8 mouse cellular contexts compared by ENCODE assay signal in the genomic region with DNA sequence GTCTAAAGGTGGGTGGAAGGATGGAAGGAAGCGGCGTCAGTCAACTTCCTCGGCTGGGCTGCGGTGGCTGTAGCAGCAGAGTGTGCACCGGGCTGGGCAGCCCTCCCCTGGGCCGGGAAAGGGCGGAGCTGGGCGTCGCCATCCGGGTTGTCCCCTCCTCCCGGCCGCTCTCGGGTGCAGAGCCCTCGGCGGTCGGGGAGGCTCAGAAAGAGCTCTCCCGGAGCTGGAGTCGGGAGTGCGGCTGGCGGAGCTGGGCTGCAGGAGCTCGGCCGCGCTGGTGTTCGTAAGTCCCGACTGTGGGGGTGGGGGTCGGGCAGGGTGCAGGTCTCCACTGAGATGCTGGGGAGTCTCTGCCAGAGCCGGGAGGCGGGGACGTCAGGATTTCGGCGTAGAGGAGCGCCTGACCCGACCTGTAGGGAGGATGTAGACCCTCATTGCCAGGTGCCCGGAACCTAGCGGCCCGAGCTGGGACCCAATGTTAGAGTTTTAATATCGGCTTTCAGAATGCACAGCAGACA. TPM values are rescaled to one million over a fixed set of nuclear protein-coding genes. Genes with fewer than 3 reads are reported as not detected.
DNase-seq lines count a peak whose midpoint lies in the region; ATAC-seq and TF ChIP-seq lines count a peak whose summit lies in the region.

A gene (plus strand): TSS at position 203 of the 518 bp plus-strand sequence.

- H3K27ac ChIP-seq in brown adipose tissue, adult 24 weeks (replicated peaks; ENCODE audit: low read depth, low read length) = no peak within 1 kb of the TSS
- H3K27ac ChIP-seq in forebrain, embryonic 12.5 days = peak within 1 kb of the TSS; percentile 81
- 0 out of 2 replicates have a peak within 1 kb of the TSS, but pooled peaks have one; percentile 5 for H3K27ac ChIP-seq in heart, postnatal 0 days (ENCODE audit: low read depth)
- no peak within 1 kb of the TSS for H3K27ac ChIP-seq in liver, embryonic 14.5 days
- H3K27ac ChIP-seq in stomach, embryonic 15.5 days = peak within 1 kb of the TSS; percentile 81

- DNase-seq in CD4-positive, CD25-positive, alpha-beta regulatory T cell, adult 2 months (ENCODE audit: low read depth, low spot score) = peak; percentile 85
- DNase-seq in heart, postnatal 0 days (ENCODE audit: low spot score) = peak; percentile 73
- peak; percentile 86 to 91 for DNase-seq in kidney, postnatal 36 days
- DNase-seq in liver, embryonic 14.5 days (ENCODE audit: low read depth in 3 of 3, low spot score in 3 of 3) = peak; percentile 36 to 48 (median 44)
- DNase-seq in neural tube, embryonic 10.5 days (ENCODE audit: extremely low spot score, low spot score) = peak; percentile 82

- peak; percentile 98 for ATAC-seq in forebrain, embryonic 12.5 days (ENCODE audit: low FRiP score)
- ATAC-seq in heart, postnatal 0 days (ENCODE audit: insufficient read depth, low read depth) = peak; percentile 94
- peak; percentile 95 for ATAC-seq in liver, embryonic 14.5 days (ENCODE audit: insufficient read depth)
- ATAC-seq in stomach, embryonic 15.5 days (ENCODE audit: insufficient read depth, low FRiP score, low read depth) = peak; percentile 97

- H3K4me3 ChIP-seq in brown adipose tissue, adult 24 weeks (ENCODE audit: insufficient read depth, low read depth, low read length) = peak within 1 kb of the TSS; percentile 77
- peak within 1 kb of the TSS; percentile 68 for H3K4me3 ChIP-seq in forebrain, embryonic 12.5 days (replicated peaks)
- peak within 1 kb of the TSS; percentile 67 for H3K4me3 ChIP-seq in heart, postnatal 0 days (ENCODE audit: low read depth, low read length)
- peak within 1 kb of the TSS; percentile 55 to 63 for H3K4me3 ChIP-seq in liver, embryonic 14.5 days (ENCODE audit: insufficient read depth in 1 of 2, low read depth in 2 of 2, low read length in 2 of 2)
- peak within 1 kb of the TSS; percentile 73 for H3K4me3 ChIP-seq in stomach, embryonic 15.5 days (replicated peaks)

- no peaks in the 10 kb centered on the region for H3K9me3 ChIP-seq in forebrain, embryonic 12.5 days
- H3K9me3 ChIP-seq in heart, postnatal 0 days (replicated peaks; ENCODE audit: control insufficient read depth, low read length) = no peaks in the 10 kb centered on the region
- H3K9me3 ChIP-seq in liver, embryonic 14.5 days (ENCODE audit: control insufficient read depth, low read length) = no peaks in the 10 kb centered on the region
- no peaks in the 10 kb centered on the region for H3K9me3 ChIP-seq in stomach, embryonic 15.5 days

- no peaks in the 10 kb centered on the region for H3K36me3 ChIP-seq in forebrain, embryonic 12.5 days (replicated peaks)
- no peaks in the 10 kb centered on the region for H3K36me3 ChIP-seq in heart, postnatal 0 days (replicated peaks; ENCODE audit: control insufficient read depth, insufficient read depth, low read length)
- no peaks in the 10 kb centered on the region for H3K36me3 ChIP-seq in liver, embryonic 14.5 days (replicated peaks; ENCODE audit: control insufficient read depth, insufficient read depth, low read depth)
- no peaks in the 10 kb centered on the region for H3K36me3 ChIP-seq in stomach, embryonic 15.5 days

- H3K27me3 ChIP-seq in forebrain, embryonic 12.5 days = no peaks in the 10 kb centered on the region
- no peaks in the 10 kb centered on the region for H3K27me3 ChIP-seq in heart, postnatal 0 days (ENCODE audit: control insufficient read depth, insufficient read depth, low read length)
- H3K27me3 ChIP-seq in liver, embryonic 14.5 days (ENCODE audit: control insufficient read depth, insufficient read depth, low read length) = peaks cover 6% of the 10 kb centered on the region
- no peaks in the 10 kb centered on the region for H3K27me3 ChIP-seq in stomach, embryonic 15.5 days (replicated peaks)

- H3K4me2 ChIP-seq in forebrain, embryonic 12.5 days = peak within 1 kb of the TSS; percentile 76
- peak within 1 kb of the TSS; percentile 70 for H3K4me2 ChIP-seq in heart, postnatal 0 days (ENCODE audit: low read depth, low read length)
- H3K4me2 ChIP-seq in liver, embryonic 14.5 days (ENCODE audit: low read depth) = peak within 1 kb of the TSS; percentile 80
- peak within 1 kb of the TSS; percentile 74 for H3K4me2 ChIP-seq in stomach, embryonic 15.5 days

- under 1% methylated on average over 37 of the region's 37 CpGs for WGBS in forebrain, embryonic 12.5 days
- 0% methylated on average over 36 of the region's 37 CpGs for WGBS in heart, postnatal 0 days
- under 1% methylated on average over 36 of the region's 37 CpGs for WGBS in liver, embryonic 14.5 days (ENCODE audit: insufficient replicate concordance)
- under 1% methylated on average over 37 of the region's 37 CpGs for WGBS in stomach, embryonic 15.5 days

- H3K9ac ChIP-seq in forebrain, embryonic 12.5 days = peak within 1 kb of the TSS; percentile 71
- peak within 1 kb of the TSS; percentile 49 for H3K9ac ChIP-seq in heart, postnatal 0 days (replicated peaks; ENCODE audit: low read depth, low read length)
- H3K9ac ChIP-seq in liver, embryonic 14.5 days (replicated peaks) = peak within 1 kb of the TSS; percentile 10
- H3K9ac ChIP-seq in stomach, embryonic 15.5 days = peak within 1 kb of the TSS; percentile 65

- no peak for TF ChIP-seq EP300 in heart, postnatal 0 days (IDR thresholded peaks at IDR 0.05; ENCODE audit: low read depth)
- no peak for TF ChIP-seq EP300 in liver, embryonic 14.5 days (IDR thresholded peaks at IDR 0.05; ENCODE audit: low read depth)

- TF ChIP-seq CTCF in heart, postnatal 0 days (IDR thresholded peaks at IDR 0.05; ENCODE audit: low read depth) = no peak
- no peak for TF ChIP-seq CTCF in liver, embryonic 14.5 days (IDR thresholded peaks at IDR 0.05; ENCODE audit: low read depth)

- H3K4me1 ChIP-seq in brown adipose tissue, adult 24 weeks (ENCODE audit: control insufficient read depth, insufficient read depth, insufficient read length, low read length) = no peaks in the 10 kb centered on the region
- peaks cover 29% of the 10 kb centered on the region for H3K4me1 ChIP-seq in forebrain, embryonic 12.5 days
- no peaks in the 10 kb centered on the region for H3K4me1 ChIP-seq in heart, postnatal 0 days (ENCODE audit: control insufficient read depth, insufficient read depth)
- peaks cover 0 to 4% of the 10 kb centered on the region in 2 experiments; a peak in 1 of 4 replicates for H3K4me1 ChIP-seq in liver, embryonic 14.5 days (replicated peaks; ENCODE audit: control insufficient read depth in 2 of 2, insufficient read depth in 2 of 2, low read length in 1 of 2)
- no peaks in the 10 kb centered on the region for H3K4me1 ChIP-seq in stomach, embryonic 15.5 days

RNA-seq across cellular contexts. Expression of the gene that starts here (rescaled TPM):
- polyA plus RNA-seq in brown adipose tissue, adult 24 weeks (2012; ENCODE audit: insufficient read depth, insufficient read length, missing spikeins) = 0.54 and 0.67 TPM in 2 replicates
- 11.6 and 14.0 TPM in 2 replicates for polyA plus RNA-seq in forebrain, embryonic 12.5 days (2016; fragmentation: Nextera tagmentation; extraction: Ambion mirVana)
- 8.7 and 9.6 TPM in 2 replicates for total RNA-seq in heart, postnatal 0 days (2014; rRNA removed; ENCODE audit: low replicate concordance)
- polyA plus RNA-seq in heart, postnatal 0 days (2015; fragmentation: Nextera tagmentation; extraction: Ambion mirVana) = 0.97 and 1.1 TPM in 2 replicates
- 0.12 and 0.16 TPM in 2 replicates for polyA plus RNA-seq in liver, embryonic 14.5 days (2012; rRNA removed)
- polyA plus RNA-seq in liver, embryonic 14.5 days (2014; fragmentation: Nextera tagmentation; extraction: Ambion mirVana) = 0.13 and 0.29 TPM in 2 replicates
- polyA plus RNA-seq in stomach, embryonic 15.5 days (2015; fragmentation: Nextera tagmentation; extraction: Ambion mirVana) = 9.3 and 10.7 TPM in 2 replicates

Comparison
In these comparisons a context has a peak if more than half of its experiments do, and no peak if none do; other contexts are left out.
1. Peak in DNase-seq, ATAC-seq, H3K4me3 ChIP-seq, H3K9ac ChIP-seq and H3K4me2 ChIP-seq in liver, embryonic 14.5 days; RNA of the gene not detected or under 1 TPM.
2. H3K27ac ChIP-seq: peak in forebrain, embryonic 12.5 days (single experiment), heart, postnatal 0 days (single experiment) and stomach, embryonic 15.5 days (single experiment); none in brown adipose tissue, adult 24 weeks (single experiment) and liver, embryonic 14.5 days (single experiment).
3. H3K9ac ChIP-seq: peak in every context shown above with its lines; median percentile 71 in forebrain, embryonic 12.5 days; 65 in stomach, embryonic 15.5 days; 49 in heart, postnatal 0 days; 10 in liver, embryonic 14.5 days.
4. Peak in every context shown above with its lines, with median percentiles within 50 percentile points of each other: DNase-seq, H3K4me3 ChIP-seq, ATAC-seq and H3K4me2 ChIP-seq.